Mouse (Mus musculus) megakaryocyte, embryonic 14.5 days (primary cell): ENCODE results near the gene Arhgef19. TPM values are rescaled to one million over a fixed set of nuclear protein-coding genes. Genes with fewer than 3 reads are reported as not detected.

Source experiments
- H3K27me3 ChIP-seq: replicated peaks from 2 replicates; pipeline ENCODE3; 2012; ENCODE audit warnings: inconsistent platforms
- H3K36me3 ChIP-seq: replicated peaks from 2 replicates; pipeline ENCODE3; 2012; ENCODE audit warnings: low read length, inconsistent platforms, mixed read lengths
- H3K4me1 ChIP-seq: 2 replicates; pipeline ENCODE4 v1.6.1; 2012; ENCODE audit warnings: inconsistent platforms
- H3K4me3 ChIP-seq: replicated peaks from 2 replicates; pipeline ENCODE3; 2012; ENCODE audit warnings: moderate library complexity, mild to moderate bottlenecking, inconsistent platforms
- H3K9me3 ChIP-seq: 2 replicates; pipeline ENCODE4 v1.6.1; 2012; ENCODE audit warnings: inconsistent platforms
- FLI1 ChIP-seq: IDR thresholded peaks from 2 replicates; pipeline ENCODE4 v1.6.1; 2012; ENCODE audit warnings: low read length, inconsistent platforms, mixed read lengths
- GATA1 ChIP-seq: IDR thresholded peaks from 3 replicates; pipeline ENCODE4 v1.6.1; 2012; ENCODE audit warnings: mixed read lengths, low read length, inconsistent platforms, borderline replicate concordance
- polyA plus RNA-seq: library from polyadenylated mRNA; stranded (reverse); fragments of >175 nt; gene quantifications from 2 replicates; pipeline ENCODE4 v1.2.3, GENCODE M21; 2012; ENCODE audit warnings: low replicate concordance; ENCODE audit not compliant: insufficient read depth

Arhgef19 gene
- polyA plus RNA-seq, 1 experiment, result not detected

- Histone ChIP-seq H3K36me3 (no peaks in the 10 kb centered on the region), H3K4me1 (peaks cover 33% of the 10 kb centered on the region), H3K9me3 (no peaks in the 10 kb centered on the region), H3K27me3 (peaks cover 84% of the 10 kb centered on the region), H3K4me3 (no peak overlapping the region)
- TF ChIP-seq GATA1, result no peak
Measured at GRCm38 (mm10) chr4:141282623-141283022, 43.3 kb downstream of the Arhgef19 start.

GRCm38 (mm10) chr4:141283176-141283878 lies 44.0 kb downstream of the Arhgef19 start:
- no peak for TF ChIP-seq GATA1
- TF ChIP-seq FLI1, result no peak

GRCm38 (mm10) chr4:141283879-141284411 lies 44.6 kb downstream of the Arhgef19 start:
- Histone ChIP-seq H3K27me3 (peaks cover 85% of the 10 kb centered on the region), H3K9me3 (no peaks in the 10 kb centered on the region), H3K4me3 (no peak overlapping the region), H3K36me3 (no peaks in the 10 kb centered on the region), H3K4me1 (peaks cover 31% of the 10 kb centered on the region)
- TF ChIP-seq FLI1 (no peak), GATA1 (no peak)

More at GRCm38 (mm10) chr4:141283176-141283878, 44.0 kb downstream of the Arhgef19 start:
- Histone ChIP-seq H3K4me3 (no peak overlapping the region), H3K27me3 (peaks cover 84% of the 10 kb centered on the region), H3K4me1 (peaks cover 33% of the 10 kb centered on the region), H3K9me3 (no peaks in the 10 kb centered on the region), H3K36me3 (no peaks in the 10 kb centered on the region)

- Histone ChIP-seq H3K4me1 (peaks cover 31% of the 10 kb centered on the region), H3K27me3 (peaks cover 86% of the 10 kb centered on the region)
Measured at GRCm38 (mm10) chr4:141284486-141284885, 45.2 kb downstream of the Arhgef19 start.

GRCm38 (mm10) chr4:141285128-141285527 lies 45.8 kb downstream of the Arhgef19 start:
- no peaks in the 10 kb centered on the region for H3K36me3 ChIP-seq
- peaks cover 89% of the 10 kb centered on the region for H3K27me3 ChIP-seq
- TF ChIP-seq GATA1, result no peak
- H3K4me3 ChIP-seq, result no peak overlapping the region
- peaks cover 31% of the 10 kb centered on the region for H3K4me1 ChIP-seq
- H3K9me3 ChIP-seq, result no peaks in the 10 kb centered on the region

More at GRCm38 (mm10) chr4:141284486-141284885, 45.2 kb downstream of the Arhgef19 start:
- no peak for TF ChIP-seq FLI1
- no peak for TF ChIP-seq GATA1
- Histone ChIP-seq H3K9me3 (no peaks in the 10 kb centered on the region), H3K4me3 (no peak overlapping the region), H3K36me3 (no peaks in the 10 kb centered on the region)

GRCm38 (mm10) chr4:141286860-141287517 lies 47.7 kb downstream of the Arhgef19 start:
- Histone ChIP-seq H3K4me3 (peak overlapping the region; percentile 17), H3K27me3 (peaks cover 90% of the 10 kb centered on the region), H3K36me3 (no peaks in the 10 kb centered on the region), H3K9me3 (no peaks in the 10 kb centered on the region), H3K4me1 (peaks cover 21% of the 10 kb centered on the region)
- TF ChIP-seq GATA1 (no peak), FLI1 (no peak)

GRCm38 (mm10) chr4:141287518-141288004 lies 48.3 kb downstream of the Arhgef19 start:
- Histone ChIP-seq H3K4me3 (peak overlapping the region; percentile 4), H3K27me3 (peaks cover 90% of the 10 kb centered on the region), H3K9me3 (no peaks in the 10 kb centered on the region), H3K36me3 (no peaks in the 10 kb centered on the region), H3K4me1 (peaks cover 17% of the 10 kb centered on the region)
- TF ChIP-seq FLI1, result no peak
- TF ChIP-seq GATA1, result no peak

- TF ChIP-seq GATA1 (no peak), FLI1 (no peak)
- H3K36me3 ChIP-seq, result no peaks in the 10 kb centered on the region
- H3K27me3 ChIP-seq, result peaks cover 92% of the 10 kb centered on the region
- H3K4me3 ChIP-seq, result no peak overlapping the region
- H3K4me1 ChIP-seq, result peaks cover 22% of the 10 kb centered on the region
- no peaks in the 10 kb centered on the region for H3K9me3 ChIP-seq
Measured at GRCm38 (mm10) chr4:141288152-141288551, 48.9 kb downstream of the Arhgef19 start.

GRCm38 (mm10) chr4:141291571-141292375 lies 52.5 kb downstream of the Arhgef19 start:
- Histone ChIP-seq H3K27me3 (peaks cover 91% of the 10 kb centered on the region), H3K36me3 (no peaks in the 10 kb centered on the region), H3K9me3 (no peaks in the 10 kb centered on the region), H3K4me3 (no peak overlapping the region), H3K4me1 (peaks cover 29% of the 10 kb centered on the region)
- no peak for TF ChIP-seq FLI1
- TF ChIP-seq GATA1, result no peak
